Mouse (Mus musculus) common myeloid progenitor, adult 5-6 weeks (primary cell): Measurements from ENCODE around the gene Bmx. TPM values are rescaled to one million over a fixed set of nuclear protein-coding genes. Genes with fewer than 3 reads are reported as not detected.

Experiments used
- ATAC-seq: replicated peaks from 2 replicates; pipeline ENCODE4 v1.8.0; 2016; ENCODE audit warnings: low read depth, mild to moderate bottlenecking, moderate TSS enrichment, inconsistent platforms; ENCODE audit not compliant: poor library complexity, severe bottlenecking
- total RNA-seq: library from RNA; stranded (forward); fragments of 200-1000, 187-1606 nt; gene quantifications from 2 replicates; pipeline ENCODE4 v1.2.3, GENCODE M21; 2017

Bmx gene
- 1.4 and 1.9 TPM in 2 replicates for total RNA-seq

- ATAC-seq, result peak; percentile 54
Observed at GRCm38 (mm10) chrX:164258057-164258456, at the start of gene Bmx. TSS of gene Bmx (minus strand) at chrX:164258193.

GRCm38 (mm10) chrX:164306250-164306649 is 48.3 kb upstream of the Bmx start:
- no peak for ATAC-seq

- ATAC-seq, result no peak
Observed at GRCm38 (mm10) chrX:164291147-164291546, 33.2 kb upstream of the Bmx start.

- peak; percentile 92 for ATAC-seq
Observed at GRCm38 (mm10) chrX:164287077-164287476, 29.1 kb upstream of the Bmx start.

- ATAC-seq, result no peak
Observed at GRCm38 (mm10) chrX:164283808-164284207, 25.8 kb upstream of the Bmx start.

GRCm38 (mm10) chrX:164280918-164281647 is 23.1 kb upstream of the Bmx start:
- peak; percentile 50 for ATAC-seq

- no peak for ATAC-seq
Observed at GRCm38 (mm10) chrX:164275536-164275935, 17.5 kb upstream of the Bmx start.

- ATAC-seq, result no peak
Observed at GRCm38 (mm10) chrX:164270603-164271002, 12.6 kb upstream of the Bmx start.

GRCm38 (mm10) chrX:164269285-164269761 is 11.3 kb upstream of the Bmx start, which contains the start of gene Pir:
TSS of gene Pir (plus strand) at chrX:164269371.
- ATAC-seq, result peak; percentile 98

GRCm38 (mm10) chrX:164264861-164265260 is 6.9 kb upstream of the Bmx start:
- ATAC-seq, result no peak

- no peak for ATAC-seq
Observed at GRCm38 (mm10) chrX:164262286-164262685, 4.3 kb upstream of the Bmx start.

- ATAC-seq, result peak; percentile 83
Observed at GRCm38 (mm10) chrX:164258662-164259061, 669 bp upstream of the Bmx start.

GRCm38 (mm10) chrX:164256527-164256926 is 1.5 kb downstream of the Bmx start:
- ATAC-seq, result peak; percentile 33; the same call in 1 of the 2 replicates

- ATAC-seq, result 0 out of 2 replicates have a peak, but pooled peaks have one; percentile 25
Observed at GRCm38 (mm10) chrX:164246722-164247121, 11.3 kb downstream of the Bmx start.

GRCm38 (mm10) chrX:164245714-164246113 is 12.3 kb downstream of the Bmx start:
- no peak for ATAC-seq

- ATAC-seq, result no peak
Observed at GRCm38 (mm10) chrX:164233380-164233779, 24.6 kb downstream of the Bmx start.

- ATAC-seq, result peak; percentile 93
Observed at GRCm38 (mm10) chrX:164221989-164222388, 36.0 kb downstream of the Bmx start.

GRCm38 (mm10) chrX:164200547-164200946 is 57.4 kb downstream of the Bmx start:
- peak; percentile 56 for ATAC-seq

- ATAC-seq, result peak; percentile 69
Observed at GRCm38 (mm10) chrX:164197679-164198078, 60.3 kb downstream of the Bmx start.

- no peak for ATAC-seq
Observed at GRCm38 (mm10) chrX:164189880-164190279, 68.1 kb downstream of the Bmx start.

GRCm38 (mm10) chrX:164183844-164184243 is 74.1 kb downstream of the Bmx start:
- ATAC-seq, result peak; percentile 91

GRCm38 (mm10) chrX:164179746-164180145 is 78.2 kb downstream of the Bmx start:
- peak; percentile 92 for ATAC-seq
